Mouse (Mus musculus) hindbrain, embryonic 16.5 days (tissue): ENCODE measurements around the gene Plekhm2. TPM values are rescaled to one million over a fixed set of nuclear protein-coding genes. Genes with fewer than 3 reads are reported as not detected.
A peak's percentile ranks its signal among the peaks of the same experiment; 100 is the strongest.

Experiments
- ATAC-seq: fragments of 200-750 bp; cut with Nextera tagmentation; 2 replicates; pipeline ENCODE4 v1.8.0; 2017; ENCODE audit warnings: moderate TSS enrichment, moderate library complexity
- H3K27ac ChIP-seq: fragments of 300-500 bp; sonication (generic); 2 replicates; pipeline ENCODE4 v1.5.1; 2014; ENCODE audit warnings: low read depth, mild to moderate bottlenecking, control low read depth, low read length, moderate library complexity
- H3K27me3 ChIP-seq: fragments of 300-500 bp; sonication (generic); replicated peaks from 2 replicates; pipeline ENCODE4 v1.6.1; 2014; ENCODE audit warnings: low read length; ENCODE audit not compliant: control insufficient read depth, insufficient read depth
- H3K36me3 ChIP-seq: fragments of 300-500 bp; sonication (generic); 2 replicates; pipeline ENCODE4 v1.6.1; 2014; ENCODE audit warnings: mild to moderate bottlenecking, low read length, moderate library complexity, mixed read lengths; ENCODE audit not compliant: control insufficient read depth, insufficient read depth
- H3K4me1 ChIP-seq: fragments of 300-500 bp; sonication (generic); 2 replicates; pipeline ENCODE4 v1.6.1; 2014; ENCODE audit warnings: low read depth, low read length; ENCODE audit not compliant: control insufficient read depth, insufficient read depth
- H3K4me2 ChIP-seq: fragments of 300-500 bp; sonication (generic); 2 replicates; pipeline ENCODE4 v1.6.1; 2014; ENCODE audit warnings: mild to moderate bottlenecking, low read length, control low read depth, moderate library complexity
- H3K4me3 ChIP-seq: fragments of 300-500 bp; sonication (generic); 2 replicates; pipeline ENCODE4 v1.5.1; 2014; ENCODE audit warnings: mild to moderate bottlenecking, low read length, control low read depth, moderate library complexity
- H3K9ac ChIP-seq: fragments of 300-500 bp; sonication (generic); 2 replicates; pipeline ENCODE4 v1.6.1; 2014; ENCODE audit warnings: low read depth, mild to moderate bottlenecking, control low read depth, low read length, moderate library complexity
- H3K9me3 ChIP-seq: fragments of 300-500 bp; sonication (generic); 2 replicates; pipeline ENCODE4 v1.6.1; 2014; ENCODE audit warnings: mild to moderate bottlenecking, low read length, moderate library complexity; ENCODE audit not compliant: control insufficient read depth
- WGBS: fragments of 180-500 bp; shearing (Covaris S2); extraction: QIAGEN DNeasy Blood & Tissue Kit; methylation state at CpG from one replicate; pipeline ENCODE4 v1.1.7; 2014; 5-methylcytosine and 5-hydroxymethylcytosine counted together
- polyA plus RNA-seq: library from polyadenylated mRNA; unstranded; fragments of >200 nt; fragmentation: Nextera tagmentation; extraction: Ambion mirVana; gene quantifications from 2 replicates; pipeline ENCODE4 v1.2.1, GENCODE M21; 2015

The Plekhm2 gene
- 6.5 and 6.7 TPM in 2 replicates for polyA plus RNA-seq

DNA sequence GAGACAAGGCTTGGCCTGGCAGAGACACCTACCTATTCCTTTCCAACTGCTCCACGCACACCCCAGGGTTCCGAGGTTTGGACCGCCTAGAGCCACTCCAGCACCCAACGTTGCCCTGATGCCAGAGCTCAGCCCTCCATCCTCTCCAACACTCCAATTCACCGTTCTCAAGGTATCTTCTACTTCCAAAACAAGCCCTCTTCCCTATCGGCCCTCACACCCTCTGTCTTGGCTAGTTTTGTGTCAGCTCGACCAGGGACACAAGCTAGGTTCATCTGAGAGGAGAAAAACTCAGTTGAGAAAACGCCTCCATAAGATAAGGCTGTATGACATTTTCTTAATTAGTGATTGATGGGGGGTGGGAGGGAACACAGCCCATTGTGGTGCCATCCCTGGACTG is at the start of gene Plekhm2:
TSS of gene Plekhm2 (minus strand) at position 101 of the 400 bp plus-strand sequence.
- Histone ChIP-seq H3K4me1 (peaks cover 13% of the 10 kb centered on the region), H3K27ac (peak within 1 kb of the TSS; percentile 89), H3K4me3 (peak within 1 kb of the TSS; percentile 87), H3K36me3 (no peaks in the 10 kb centered on the region), H3K9me3 (no peaks in the 10 kb centered on the region), H3K27me3 (no peaks in the 10 kb centered on the region), H3K4me2 (peak within 1 kb of the TSS; percentile 76), H3K9ac (peak within 1 kb of the TSS; percentile 93)
- WGBS = 72% methylated on average over 8 of the region's 8 CpGs
- no peak for ATAC-seq

- WGBS = 86% methylated on average over 5 of the region's 5 CpGs
- Histone ChIP-seq H3K9ac (no peak overlapping the region), H3K36me3 (peaks cover 11% of the 10 kb centered on the region), H3K27me3 (no peaks in the 10 kb centered on the region), H3K4me1 (no peaks in the 10 kb centered on the region), H3K4me2 (no peak overlapping the region), H3K27ac (no peak overlapping the region), H3K4me3 (no peak overlapping the region), H3K9me3 (no peaks in the 10 kb centered on the region)
- no peak for ATAC-seq
Measured at GRCm38 (mm10) chr4:141713598-141714142, 49.0 kb upstream of the Plekhm2 start.

DNA sequence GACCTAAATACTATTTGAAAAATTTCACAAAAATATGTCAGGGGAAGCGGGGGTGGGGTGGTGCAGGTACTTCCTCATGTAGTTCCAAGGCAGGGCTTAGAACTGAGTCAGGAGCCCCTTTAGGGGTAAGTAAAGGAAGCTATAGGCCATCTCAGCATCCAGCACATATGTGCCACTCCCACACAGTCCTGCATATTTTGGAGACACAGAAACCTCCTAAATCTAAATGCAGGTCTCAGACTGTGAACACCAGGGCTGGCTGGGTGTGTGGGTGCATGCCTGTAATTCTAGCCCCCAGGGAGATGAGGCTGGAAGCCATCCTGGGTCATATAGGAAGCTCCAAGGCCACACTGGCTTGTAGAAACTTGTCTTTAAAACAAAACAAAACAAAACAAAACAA is 46.6 kb upstream of the Plekhm2 start:
- Histone ChIP-seq H3K4me3 (no peak overlapping the region), H3K36me3 (peaks cover 19% of the 10 kb centered on the region), H3K9me3 (no peaks in the 10 kb centered on the region), H3K4me1 (no peaks in the 10 kb centered on the region), H3K27ac (no peak overlapping the region), H3K4me2 (no peak overlapping the region), H3K27me3 (no peaks in the 10 kb centered on the region), H3K9ac (no peak overlapping the region)
- ATAC-seq = no peak
- 100% methylated on average over 1 of the region's 1 CpGs for WGBS

- 93% methylated on average over 2 of the region's 2 CpGs for WGBS
Measured at GRCm38 (mm10) chr4:141708971-141709370, 44.3 kb upstream of the Plekhm2 start.

DNA sequence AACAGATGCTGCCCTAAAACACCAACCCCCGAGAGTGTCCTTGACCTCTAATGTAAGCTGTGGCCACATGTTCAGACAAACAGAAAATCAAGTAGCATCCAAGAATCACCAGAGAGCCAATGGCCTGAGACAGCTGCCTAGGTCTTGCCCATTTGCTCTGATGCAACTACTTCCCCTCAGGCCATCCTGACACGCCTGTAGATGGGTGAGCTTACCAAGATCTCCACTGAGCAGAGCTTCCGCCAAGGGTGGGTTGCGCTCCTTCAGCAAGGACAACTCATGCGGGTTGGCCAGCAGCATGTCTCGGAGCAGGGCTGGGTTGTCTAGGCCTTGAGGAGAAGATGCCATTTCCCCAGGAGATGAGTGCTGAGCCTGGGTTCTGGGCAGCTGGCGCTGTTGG is 43.3 kb upstream of the Plekhm2 start:
- peaks cover 35% of the 10 kb centered on the region for H3K36me3 ChIP-seq
- 91% methylated on average over 7 of the region's 7 CpGs for WGBS
- H3K27ac ChIP-seq = no peak overlapping the region
- no peaks in the 10 kb centered on the region for H3K27me3 ChIP-seq
- H3K4me2 ChIP-seq = no peak overlapping the region
- ATAC-seq = no peak
- H3K4me1 ChIP-seq = no peaks in the 10 kb centered on the region
- H3K9me3 ChIP-seq = no peaks in the 10 kb centered on the region
- no peak overlapping the region for H3K9ac ChIP-seq
- H3K4me3 ChIP-seq = no peak overlapping the region

More at GRCm38 (mm10) chr4:141708971-141709370, 44.3 kb upstream of the Plekhm2 start:
- Histone ChIP-seq H3K4me1 (no peaks in the 10 kb centered on the region), H3K27me3 (no peaks in the 10 kb centered on the region), H3K9me3 (no peaks in the 10 kb centered on the region), H3K36me3 (peaks cover 30% of the 10 kb centered on the region), H3K9ac (no peak overlapping the region), H3K27ac (no peak overlapping the region), H3K4me2 (no peak overlapping the region), H3K4me3 (no peak overlapping the region)
- ATAC-seq = no peak

DNA sequence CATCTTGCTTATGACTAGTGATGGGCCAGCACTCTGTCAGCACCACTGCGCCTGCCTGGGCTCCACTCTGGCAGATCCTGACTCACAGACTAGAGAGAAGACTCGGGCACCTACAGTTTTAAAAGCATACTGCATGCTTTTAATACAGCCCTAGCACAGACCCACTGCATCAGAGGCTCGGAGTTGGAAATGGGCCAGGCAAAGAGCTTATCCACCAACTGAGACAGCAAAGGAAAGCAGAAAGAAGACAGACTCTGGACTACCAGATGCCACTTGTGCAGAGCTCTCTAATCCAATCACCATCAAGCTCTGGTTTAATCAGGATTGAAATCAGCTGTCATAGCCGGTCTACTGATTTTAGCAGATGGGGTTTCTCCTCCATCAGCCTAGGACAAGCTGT is 40.6 kb upstream of the Plekhm2 start:
- Histone ChIP-seq H3K4me2 (no peak overlapping the region), H3K27ac (peak overlapping the region; percentile 10; the same call in 1 of the 2 replicates), H3K4me1 (no peaks in the 10 kb centered on the region), H3K36me3 (peaks cover 40% of the 10 kb centered on the region), H3K4me3 (no peak overlapping the region), H3K27me3 (no peaks in the 10 kb centered on the region), H3K9me3 (no peaks in the 10 kb centered on the region), H3K9ac (no peak overlapping the region)
- ATAC-seq = peak; percentile 88
- WGBS = 78% methylated on average over 4 of the region's 4 CpGs

DNA sequence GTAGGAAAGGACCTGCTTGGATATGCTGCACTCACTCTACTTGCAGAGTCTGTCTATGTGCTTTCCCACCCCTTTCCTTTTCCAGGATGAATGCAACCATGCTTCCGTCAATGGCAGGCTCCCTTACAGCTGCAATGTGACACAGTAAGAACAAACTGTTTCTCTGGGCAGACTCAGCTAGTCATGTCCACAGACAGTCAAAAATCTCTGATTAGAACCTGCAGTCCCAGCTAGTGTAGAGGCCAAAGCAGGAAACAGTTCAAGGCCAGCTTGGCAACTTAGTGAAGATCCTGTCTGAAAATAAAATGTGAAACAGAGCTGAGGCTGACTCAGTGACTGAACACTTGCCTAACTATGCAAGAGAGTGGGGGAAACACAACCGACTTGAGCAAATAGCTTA is 39.9 kb upstream of the Plekhm2 start:
- H3K4me3 ChIP-seq = no peak overlapping the region
- H3K36me3 ChIP-seq = peaks cover 38% of the 10 kb centered on the region
- no peaks in the 10 kb centered on the region for H3K9me3 ChIP-seq
- H3K4me2 ChIP-seq = no peak overlapping the region
- no peak overlapping the region for H3K27ac ChIP-seq
- WGBS = 86% methylated on average over 2 of the region's 2 CpGs
- H3K27me3 ChIP-seq = no peaks in the 10 kb centered on the region
- no peaks in the 10 kb centered on the region for H3K4me1 ChIP-seq
- H3K9ac ChIP-seq = no peak overlapping the region
- no peak for ATAC-seq

DNA sequence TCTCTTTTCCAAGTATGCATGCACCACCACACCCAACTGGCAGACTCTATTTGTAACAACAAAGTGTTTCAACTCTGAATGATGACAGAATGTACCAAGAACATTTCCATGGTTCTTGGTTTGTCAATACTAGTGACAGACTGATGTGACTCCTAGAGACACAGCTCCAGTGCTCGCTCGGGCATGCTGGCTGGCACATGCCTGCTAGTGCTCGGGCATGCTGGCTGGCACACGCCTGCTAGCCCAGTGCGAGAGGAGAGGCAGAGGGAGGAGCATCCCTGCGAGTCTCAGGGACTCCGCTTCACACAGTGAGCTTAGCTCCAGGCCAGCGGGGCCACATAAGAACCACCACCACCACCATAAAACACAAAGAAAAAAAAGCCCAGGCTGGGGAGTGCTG is 30.0 kb upstream of the Plekhm2 start:
- H3K9me3 ChIP-seq = no peaks in the 10 kb centered on the region
- H3K27me3 ChIP-seq = no peaks in the 10 kb centered on the region
- H3K27ac ChIP-seq = no peak overlapping the region
- no peak overlapping the region for H3K9ac ChIP-seq
- H3K4me3 ChIP-seq = no peak overlapping the region
- ATAC-seq = no peak
- H3K4me1 ChIP-seq = no peaks in the 10 kb centered on the region
- peaks cover 43% of the 10 kb centered on the region for H3K36me3 ChIP-seq
- H3K4me2 ChIP-seq = no peak overlapping the region
- WGBS = 87% methylated on average over 8 of the region's 8 CpGs

DNA sequence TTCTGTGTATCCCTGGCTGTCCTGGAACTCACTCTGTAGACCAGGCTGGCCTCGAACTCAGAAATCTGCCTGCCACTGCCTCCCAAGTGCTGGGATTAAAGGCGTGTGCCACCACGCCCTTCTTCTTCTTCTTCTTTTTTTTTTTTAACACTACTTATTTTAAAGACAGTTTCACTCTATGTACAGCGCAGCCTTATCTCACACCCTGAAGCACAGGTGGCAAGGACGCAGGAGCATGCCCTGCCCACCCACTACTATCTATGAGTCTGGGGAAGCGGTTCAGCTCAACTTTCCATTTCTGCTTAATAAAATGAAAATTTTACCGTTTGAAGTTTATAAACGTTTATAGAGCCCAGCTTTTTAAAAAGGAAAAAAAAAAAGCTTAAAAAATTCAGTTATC is 23.8 kb upstream of the Plekhm2 start:
- no peaks in the 10 kb centered on the region for H3K9me3 ChIP-seq
- ATAC-seq = no peak
- no peak overlapping the region for H3K9ac ChIP-seq
- no peak overlapping the region for H3K4me3 ChIP-seq
- H3K36me3 ChIP-seq = peaks cover 42% of the 10 kb centered on the region
- no peaks in the 10 kb centered on the region for H3K27me3 ChIP-seq
- no peak overlapping the region for H3K27ac ChIP-seq
- H3K4me1 ChIP-seq = no peaks in the 10 kb centered on the region
- no peak overlapping the region for H3K4me2 ChIP-seq
- WGBS = 96% methylated on average over 8 of the region's 8 CpGs

DNA sequence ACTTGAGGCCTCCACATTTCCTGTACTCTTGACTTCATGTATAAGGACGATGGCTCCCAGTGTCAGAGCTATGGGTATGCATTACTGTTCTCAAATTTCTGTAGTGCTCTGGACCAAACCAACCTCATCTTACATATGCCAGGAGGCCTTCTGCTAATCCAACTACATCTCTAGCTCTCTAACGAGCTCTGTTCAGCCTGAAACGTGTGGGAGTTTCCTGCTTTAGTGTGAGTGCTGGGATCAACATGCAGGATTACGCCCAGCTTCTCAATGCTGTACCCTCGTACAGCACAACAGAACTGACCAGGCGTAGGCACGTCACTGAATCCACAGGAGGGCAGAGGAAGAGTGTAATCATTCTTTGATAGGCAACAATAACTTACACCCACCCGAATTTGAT is 21.8 kb upstream of the Plekhm2 start:
- no peak for ATAC-seq
- Histone ChIP-seq H3K4me1 (no peaks in the 10 kb centered on the region; the same call in 1 of the 2 replicates), H3K9me3 (no peaks in the 10 kb centered on the region), H3K9ac (no peak overlapping the region), H3K4me2 (no peak overlapping the region), H3K36me3 (peaks cover 36% of the 10 kb centered on the region), H3K27me3 (no peaks in the 10 kb centered on the region), H3K27ac (no peak overlapping the region), H3K4me3 (no peak overlapping the region)
- 82% methylated on average over 8 of the region's 8 CpGs for WGBS
